Mouse (Mus musculus): Measurements from ENCODE around the gene Pycard. TPM values are rescaled to one million over a fixed set of nuclear protein-coding genes. Genes with fewer than 3 reads are reported as not detected.

Gene Pycard
- polyA plus RNA-seq, 1 experiment from 2014 or later, result 78.6 TPM

DNA sequence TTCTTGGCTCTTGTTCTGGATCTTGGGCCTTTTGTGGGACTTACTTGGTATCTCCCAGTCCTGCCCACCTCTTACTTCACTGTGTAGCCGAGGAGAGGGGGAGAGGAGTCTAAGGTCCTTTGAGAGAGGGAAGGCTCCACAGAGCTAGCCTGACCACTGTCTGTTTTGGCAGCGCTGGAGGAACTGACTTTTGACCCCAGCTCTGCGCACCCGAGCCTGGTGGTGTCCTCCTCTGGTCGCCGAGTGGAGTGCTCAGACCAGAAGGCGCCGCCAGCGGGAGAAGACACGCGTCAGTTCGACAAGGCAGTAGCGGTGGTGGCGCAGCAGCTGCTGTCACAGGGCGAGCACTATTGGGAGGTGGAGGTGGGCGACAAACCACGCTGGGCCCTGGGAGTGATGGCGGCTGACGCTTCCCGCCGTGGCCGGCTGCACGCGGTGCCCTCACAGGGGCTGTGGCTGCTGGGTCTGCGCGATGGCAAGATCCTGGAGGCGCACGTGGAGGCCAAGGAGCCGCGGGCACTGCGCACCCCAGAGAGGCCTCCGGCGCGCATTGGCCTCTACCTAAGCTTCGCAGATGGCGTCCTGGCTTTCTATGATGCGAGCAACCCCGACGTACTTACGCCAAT lies 16.2 kb upstream of the Pycard start:
- DNase-seq (ENCODE audit: low spot score) (no peak), ATAC-seq (ENCODE audit: low read depth) (no peak)
- H3K4me2 ChIP-seq (ENCODE audit: low read depth, low read length), result no peak overlapping the region

DNA sequence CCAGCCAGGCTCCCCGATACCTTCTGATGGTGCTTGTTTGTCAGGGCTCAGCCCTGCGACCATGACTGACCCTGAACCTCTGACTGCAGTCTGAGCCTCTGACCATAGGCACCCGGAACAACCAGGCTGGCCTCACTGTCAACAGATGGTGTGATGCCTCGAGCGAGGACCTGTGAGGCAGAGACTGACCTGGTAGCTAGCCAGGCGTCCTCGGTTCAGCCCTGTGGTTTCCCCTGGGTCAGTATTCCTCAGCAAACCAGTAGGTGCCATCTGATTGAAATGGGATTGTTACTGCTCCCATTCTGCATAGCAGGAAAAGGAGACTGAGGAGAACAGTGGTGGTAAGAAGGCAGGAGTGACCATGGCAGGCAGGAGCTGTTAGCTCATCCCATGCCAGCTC lies 12.5 kb upstream of the Pycard start:
- 0 out of 2 replicates have a peak overlapping the region, but pooled peaks have one; percentile 13 for H3K27ac ChIP-seq (replicated peaks; ENCODE audit: low read depth, low read length)
- H3K4me1 ChIP-seq (ENCODE audit: control insufficient read depth, insufficient read depth, low read length), result peaks cover 6% of the 10 kb centered on the region; the same call in 1 of the 2 replicates
- DNase-seq (ENCODE audit: low spot score) (no peak), ATAC-seq (ENCODE audit: low read depth) (no peak)
- 78% methylated on average over 7 of the region's 7 CpGs for WGBS
- H3K4me3 ChIP-seq (ENCODE audit: low read depth, low read length), result no peak overlapping the region
- H3K9me3 ChIP-seq (ENCODE audit: control insufficient read depth, low read length), result no peaks in the 10 kb centered on the region
- no peaks in the 10 kb centered on the region for H3K36me3 ChIP-seq (ENCODE audit: control insufficient read depth, insufficient read depth, low read length)
- H3K4me2 ChIP-seq (ENCODE audit: low read depth, low read length), result no peak overlapping the region
- H3K27me3 ChIP-seq (replicated peaks; ENCODE audit: control insufficient read depth, insufficient read depth, low read length), result no peaks in the 10 kb centered on the region
- H3K9ac ChIP-seq (ENCODE audit: low read depth, low read length), result no peak overlapping the region

More for the DNA sequence above, 16.2 kb upstream of the Pycard start:
- Histone ChIP-seq H3K9ac (ENCODE audit: low read depth, low read length) (no peak overlapping the region), H3K4me3 (ENCODE audit: low read depth, low read length) (no peak overlapping the region), H3K27me3 (replicated peaks; ENCODE audit: control insufficient read depth, insufficient read depth, low read length) (no peaks in the 10 kb centered on the region), H3K4me1 (ENCODE audit: control insufficient read depth, insufficient read depth, low read length) (no peaks in the 10 kb centered on the region), H3K9me3 (ENCODE audit: control insufficient read depth, low read length) (no peaks in the 10 kb centered on the region), H3K36me3 (ENCODE audit: control insufficient read depth, insufficient read depth, low read length) (no peaks in the 10 kb centered on the region), H3K27ac (replicated peaks; ENCODE audit: low read depth, low read length) (no peak overlapping the region)
- 50% methylated on average over 21 of the region's 40 CpGs for WGBS

DNA sequence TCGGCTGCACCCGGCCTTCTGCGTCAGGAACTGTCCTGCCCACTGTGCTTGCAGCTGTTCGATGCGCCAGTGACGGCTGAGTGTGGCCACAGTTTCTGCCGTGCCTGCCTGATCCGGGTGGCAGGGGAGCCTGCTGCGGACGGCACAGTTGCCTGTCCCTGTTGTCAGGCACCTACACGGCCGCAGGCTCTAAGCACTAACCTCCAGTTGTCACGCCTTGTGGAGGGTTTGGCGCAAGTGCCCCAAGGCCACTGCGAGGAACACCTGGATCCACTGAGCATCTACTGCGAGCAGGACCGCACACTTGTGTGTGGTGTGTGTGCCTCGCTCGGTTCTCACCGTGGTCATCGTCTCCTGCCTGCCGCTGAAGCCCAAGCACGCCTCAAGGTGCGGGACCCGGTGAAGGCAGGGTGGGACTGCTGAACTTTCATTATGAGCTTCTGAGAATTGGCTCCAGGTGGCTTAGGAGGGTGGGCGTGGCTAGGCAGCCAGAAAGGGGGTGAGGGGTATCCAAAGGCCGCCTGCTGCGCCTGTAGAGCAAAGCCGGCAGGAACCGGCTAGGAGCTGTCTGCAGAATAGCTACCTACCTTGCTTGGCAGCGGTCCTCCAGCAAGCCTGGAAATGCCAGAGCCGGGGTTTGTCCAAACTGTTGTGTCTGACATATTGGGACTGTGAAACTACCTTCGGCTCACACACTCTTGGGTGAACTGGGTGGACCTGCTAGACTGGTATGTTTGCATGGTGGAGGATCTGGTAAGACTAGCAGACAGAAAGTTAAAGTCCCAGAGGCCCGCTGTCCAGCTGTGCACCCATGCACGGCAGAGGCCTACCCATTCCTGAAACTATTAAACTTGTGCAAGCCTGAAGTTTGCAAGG lies 11.1 kb upstream of the Pycard start:
- no peaks in the 10 kb centered on the region for H3K9me3 ChIP-seq (ENCODE audit: control insufficient read depth, low read length)
- H3K9ac ChIP-seq (ENCODE audit: low read depth, low read length), result peak overlapping the region; percentile 56
- peak overlapping the region; percentile 42 for H3K4me2 ChIP-seq (ENCODE audit: low read depth, low read length)
- H3K4me1 ChIP-seq (ENCODE audit: control insufficient read depth, insufficient read depth, low read length), result peaks cover 6% of the 10 kb centered on the region; the same call in 1 of the 2 replicates
- peak; percentile 81 for ATAC-seq (ENCODE audit: low read depth)
- peak overlapping the region; percentile 13 for H3K4me3 ChIP-seq (ENCODE audit: low read depth, low read length)
- H3K36me3 ChIP-seq (ENCODE audit: control insufficient read depth, insufficient read depth, low read length), result no peaks in the 10 kb centered on the region
- H3K27ac ChIP-seq (replicated peaks; ENCODE audit: low read depth, low read length), result peak overlapping the region; percentile 76
- H3K27me3 ChIP-seq (replicated peaks; ENCODE audit: control insufficient read depth, insufficient read depth, low read length), result no peaks in the 10 kb centered on the region
- WGBS, result 20% methylated on average over 34 of the region's 35 CpGs
- DNase-seq (ENCODE audit: low spot score), result peak; percentile 85

DNA sequence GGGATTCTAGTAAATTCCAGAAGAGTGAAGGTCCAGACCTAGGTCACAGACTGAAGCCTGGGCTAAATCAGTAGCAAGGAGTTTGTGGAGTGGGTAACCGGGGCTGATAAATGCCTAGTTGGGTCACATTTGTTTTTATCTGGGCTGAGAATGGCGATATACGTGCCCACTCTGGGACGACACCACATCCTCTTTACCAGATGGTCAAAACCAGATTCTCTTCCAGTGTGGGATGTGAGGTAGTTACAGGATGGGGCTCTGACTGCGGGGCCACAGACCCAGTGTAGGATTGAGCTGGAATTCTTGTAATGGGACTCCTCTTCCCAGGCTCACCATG lies 10.5 kb upstream of the Pycard start:
- ATAC-seq (ENCODE audit: low read depth) (no peak; the same call in 1 of the 2 replicates), DNase-seq (ENCODE audit: low spot score) (no peak)
- Histone ChIP-seq H3K27me3 (replicated peaks; ENCODE audit: control insufficient read depth, insufficient read depth, low read length) (no peaks in the 10 kb centered on the region), H3K4me2 (ENCODE audit: low read depth, low read length) (peak overlapping the region; percentile 42), H3K9me3 (ENCODE audit: control insufficient read depth, low read length) (no peaks in the 10 kb centered on the region), H3K27ac (replicated peaks; ENCODE audit: low read depth, low read length) (peak overlapping the region; percentile 76), H3K4me3 (ENCODE audit: low read depth, low read length) (no peak overlapping the region), H3K4me1 (ENCODE audit: control insufficient read depth, insufficient read depth, low read length) (peaks cover 6% of the 10 kb centered on the region; the same call in 1 of the 2 replicates), H3K36me3 (ENCODE audit: control insufficient read depth, insufficient read depth, low read length) (no peaks in the 10 kb centered on the region), H3K9ac (ENCODE audit: low read depth, low read length) (peak overlapping the region; percentile 56)
- WGBS, result 51% methylated on average over 5 of the region's 5 CpGs

DNA sequence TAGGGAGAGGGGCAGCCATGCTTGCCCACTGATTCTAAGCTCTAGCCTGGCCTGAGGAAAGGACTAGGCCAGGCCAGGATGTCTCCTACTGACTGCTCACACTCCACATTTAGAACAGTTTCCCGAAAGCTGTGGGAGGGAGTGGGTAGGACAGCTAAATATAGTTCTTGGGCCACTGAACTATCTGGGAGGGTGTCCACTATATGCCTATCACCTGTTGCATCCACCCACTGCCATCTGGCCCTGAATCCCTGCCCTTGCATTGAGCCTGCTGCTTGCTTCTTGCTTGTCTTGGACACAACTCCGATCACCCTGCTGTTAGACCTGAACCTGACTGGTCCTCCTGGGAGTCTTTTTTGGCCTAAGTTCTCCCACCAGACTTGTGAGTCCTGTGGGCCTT lies 10.0 kb upstream of the Pycard start, which contains the start of gene Trim72:
Trim72 (plus strand) TSS at position 262 of the 400 bp plus-strand sequence.
- Histone ChIP-seq H3K27me3 (replicated peaks; ENCODE audit: control insufficient read depth, insufficient read depth, low read length) (no peaks in the 10 kb centered on the region), H3K9ac (ENCODE audit: low read depth, low read length) (peak within 1 kb of the TSS; percentile 56)
- WGBS, result 89% methylated on average over 2 of the region's 2 CpGs

DNA sequence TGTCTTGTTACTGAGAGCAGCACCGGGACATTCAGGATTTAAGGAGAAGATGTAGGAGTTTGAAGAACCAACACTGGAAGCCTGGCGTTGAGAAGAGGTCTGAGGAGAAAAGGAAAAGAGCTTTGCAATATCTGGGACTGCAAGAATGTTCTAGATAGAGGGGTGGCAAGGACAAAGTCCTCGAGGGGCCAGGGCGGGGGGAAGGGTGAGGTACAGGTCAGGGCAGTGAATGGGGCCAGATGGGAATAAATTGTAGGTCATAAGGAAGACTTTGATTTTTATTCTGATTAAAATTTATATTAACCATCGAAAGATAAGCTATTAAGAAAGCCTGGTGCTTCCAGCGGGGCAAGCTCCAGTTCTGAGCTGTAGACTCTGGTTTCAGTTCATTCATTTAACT lies 9.4 kb upstream of the Pycard start:
- no peak overlapping the region for H3K27ac ChIP-seq (replicated peaks; ENCODE audit: low read depth, low read length)
- peaks cover 6% of the 10 kb centered on the region; the same call in 1 of the 2 replicates for H3K4me1 ChIP-seq (ENCODE audit: control insufficient read depth, insufficient read depth, low read length)
- 90% methylated on average over 6 of the region's 6 CpGs for WGBS
- H3K27me3 ChIP-seq (replicated peaks; ENCODE audit: control insufficient read depth, insufficient read depth, low read length), result no peaks in the 10 kb centered on the region
- no peak overlapping the region for H3K4me3 ChIP-seq (ENCODE audit: low read depth, low read length)
- no peak overlapping the region for H3K4me2 ChIP-seq (ENCODE audit: low read depth, low read length)
- ATAC-seq (ENCODE audit: low read depth) (no peak), DNase-seq (ENCODE audit: low spot score) (no peak)
- H3K9me3 ChIP-seq (ENCODE audit: control insufficient read depth, low read length), result no peaks in the 10 kb centered on the region
- H3K36me3 ChIP-seq (ENCODE audit: control insufficient read depth, insufficient read depth, low read length), result no peaks in the 10 kb centered on the region
- no peak overlapping the region for H3K9ac ChIP-seq (ENCODE audit: low read depth, low read length)

More for the DNA sequence above, 10.0 kb upstream of the Pycard start, which contains the start of gene Trim72:
- DNase-seq (ENCODE audit: low spot score) (peak; percentile 22), ATAC-seq (ENCODE audit: low read depth) (no peak)
- H3K27ac ChIP-seq (replicated peaks; ENCODE audit: low read depth, low read length), result peak within 1 kb of the TSS; percentile 76
- H3K36me3 ChIP-seq (ENCODE audit: control insufficient read depth, insufficient read depth, low read length), result no peaks in the 10 kb centered on the region
- H3K9me3 ChIP-seq (ENCODE audit: control insufficient read depth, low read length), result no peaks in the 10 kb centered on the region
- peak within 1 kb of the TSS; percentile 42 for H3K4me2 ChIP-seq (ENCODE audit: low read depth, low read length)
- peak within 1 kb of the TSS; percentile 13 for H3K4me3 ChIP-seq (ENCODE audit: low read depth, low read length)
- peaks cover 6% of the 10 kb centered on the region; the same call in 1 of the 2 replicates for H3K4me1 ChIP-seq (ENCODE audit: control insufficient read depth, insufficient read depth, low read length)

DNA sequence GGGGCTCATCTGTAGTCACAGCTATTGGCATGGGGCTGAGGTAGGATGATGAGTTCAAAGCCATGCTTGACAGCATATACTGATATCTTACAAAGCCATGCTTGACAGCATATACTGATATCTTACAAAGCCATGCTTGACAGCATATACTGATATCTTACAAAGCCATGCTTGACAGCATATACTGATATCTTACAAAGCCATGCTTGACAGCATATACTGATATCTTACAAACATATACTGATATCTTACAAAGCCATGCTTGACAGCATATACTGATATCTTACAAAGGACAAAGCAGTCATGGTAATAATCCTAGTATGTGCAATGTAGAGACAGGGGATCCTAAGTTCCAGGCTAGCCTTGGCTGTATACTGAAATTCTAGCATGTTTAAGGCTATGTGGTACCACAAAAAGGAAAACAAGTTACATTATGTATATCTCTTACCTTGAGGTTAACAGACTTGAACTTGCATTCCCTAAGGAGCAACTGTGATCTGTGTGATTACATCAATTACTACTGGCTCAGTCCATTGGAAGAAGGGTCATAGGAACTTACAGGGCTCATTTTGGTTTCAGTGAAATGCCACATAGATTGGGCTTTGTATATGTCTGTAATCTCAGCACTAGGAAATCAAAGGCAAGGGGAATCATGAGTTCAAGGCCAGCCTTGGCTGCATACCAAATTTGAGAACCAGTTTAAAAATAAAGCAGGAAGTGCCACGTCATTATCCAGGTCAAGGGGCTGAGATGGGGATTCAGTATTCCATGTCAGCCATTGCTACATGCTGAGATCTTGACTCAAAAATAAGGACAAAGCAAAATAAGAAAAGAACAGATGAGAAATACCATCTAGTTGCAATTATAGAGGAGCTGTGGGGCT lies 6.6 kb upstream of the Pycard start:
- DNase-seq (ENCODE audit: low spot score), result no peak
- no peak for ATAC-seq (ENCODE audit: low read depth)

DNA sequence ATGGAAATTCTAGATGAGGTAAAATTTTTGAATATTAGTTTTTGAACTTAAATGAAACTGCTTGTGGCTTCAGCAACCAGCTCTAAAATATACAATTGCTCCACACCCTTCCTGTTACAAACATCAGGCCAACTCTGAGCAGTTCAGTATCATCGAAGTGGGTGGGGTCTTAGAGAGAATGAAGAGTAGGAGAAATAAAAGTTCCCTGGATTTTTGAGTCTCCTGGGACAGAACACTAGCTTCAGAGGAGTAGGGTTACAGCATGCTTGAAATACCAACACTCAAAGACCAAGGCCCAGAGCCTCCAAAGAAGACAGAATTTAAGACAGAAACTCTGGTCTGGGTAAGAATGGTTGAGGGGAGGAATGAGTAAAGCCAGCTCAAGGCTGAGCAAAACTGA lies 5.8 kb upstream of the Pycard start:
- Histone ChIP-seq H3K36me3 (ENCODE audit: control insufficient read depth, insufficient read depth, low read length) (no peaks in the 10 kb centered on the region), H3K4me3 (ENCODE audit: low read depth, low read length) (no peak overlapping the region), H3K27me3 (replicated peaks; ENCODE audit: control insufficient read depth, insufficient read depth, low read length) (no peaks in the 10 kb centered on the region), H3K4me2 (ENCODE audit: low read depth, low read length) (no peak overlapping the region), H3K27ac (replicated peaks; ENCODE audit: low read depth, low read length) (no peak overlapping the region; the same call in 1 of the 2 replicates), H3K9ac (ENCODE audit: low read depth, low read length) (no peak overlapping the region), H3K9me3 (ENCODE audit: control insufficient read depth, low read length) (no peaks in the 10 kb centered on the region), H3K4me1 (ENCODE audit: control insufficient read depth, insufficient read depth, low read length) (peaks cover 5% of the 10 kb centered on the region; the same call in 1 of the 2 replicates)
- no peak for ATAC-seq (ENCODE audit: low read depth)
- WGBS, result 42% methylated on average over 1 of the region's 1 CpGs
- peak; percentile 53 for DNase-seq (ENCODE audit: low spot score)

More for the DNA sequence above, 6.6 kb upstream of the Pycard start:
- Histone ChIP-seq H3K4me1 (ENCODE audit: control insufficient read depth, insufficient read depth, low read length) (peaks cover 6% of the 10 kb centered on the region; the same call in 1 of the 2 replicates), H3K9ac (ENCODE audit: low read depth, low read length) (no peak overlapping the region), H3K27me3 (replicated peaks; ENCODE audit: control insufficient read depth, insufficient read depth, low read length) (no peaks in the 10 kb centered on the region), H3K27ac (replicated peaks; ENCODE audit: low read depth, low read length) (no peak overlapping the region), H3K9me3 (ENCODE audit: control insufficient read depth, low read length) (no peaks in the 10 kb centered on the region), H3K36me3 (ENCODE audit: control insufficient read depth, insufficient read depth, low read length) (no peaks in the 10 kb centered on the region), H3K4me2 (ENCODE audit: low read depth, low read length) (no peak overlapping the region), H3K4me3 (ENCODE audit: low read depth, low read length) (no peak overlapping the region)
- WGBS, result 53% methylated on average over 1 of the region's 1 CpGs

All from embryonic facial prominence, embryonic 14.5 days (tissue).